Mouse (Mus musculus) ES-Bruce4 (cell line): ENCODE data around the gene Phc3.

Source experiments
- CTCF ChIP-seq: IDR thresholded peaks from one replicate; pipeline ENCODE4 v1.8.1; 2011; ENCODE audit warnings: low read depth, low read length
- POLR2A ChIP-seq: IDR thresholded peaks from one replicate; pipeline ENCODE4 v1.8.1; 2011; ENCODE audit warnings: low read length; ENCODE audit not compliant: insufficient read depth

- TF ChIP-seq POLR2A (no peak), CTCF (no peak)
Observed at GRCm38 (mm10) chr3:30904658-30905057, 64.6 kb downstream of the Phc3 start.
